Mouse (Mus musculus) forebrain, embryonic 16.5 days (tissue): Measurements from ENCODE around the gene Tns3. TPM values are rescaled to one million over a fixed set of nuclear protein-coding genes. Genes with fewer than 3 reads are reported as not detected.

ENCODE experiments used
- ATAC-seq: fragments of 200-750 bp; cut with Nextera tagmentation; 2 replicates; pipeline ENCODE4 v1.8.0; 2017; ENCODE audit warnings: mild to moderate bottlenecking, moderate library complexity
- H3K27ac ChIP-seq: fragments of 300-500 bp; sonication (generic); 2 replicates; pipeline ENCODE4 v1.5.1; 2014; ENCODE audit warnings: low read length, control low read depth
- H3K27me3 ChIP-seq: fragments of 300-500 bp; sonication (generic); replicated peaks from 2 replicates; pipeline ENCODE4 v1.6.1; 2014; ENCODE audit warnings: low read length; ENCODE audit not compliant: control insufficient read depth, insufficient read depth
- H3K36me3 ChIP-seq: fragments of 300-500 bp; sonication (generic); 2 replicates; pipeline ENCODE4 v1.6.1; 2014; ENCODE audit not compliant: control insufficient read depth, insufficient read depth
- H3K4me1 ChIP-seq: fragments of 300-500 bp; sonication (generic); replicated peaks from 2 replicates; pipeline ENCODE4 v1.6.1; 2014; ENCODE audit warnings: low read length; ENCODE audit not compliant: control insufficient read depth, insufficient read depth
- H3K4me2 ChIP-seq: fragments of 300-500 bp; sonication (generic); 2 replicates; pipeline ENCODE4 v1.6.1; 2014; ENCODE audit warnings: mild to moderate bottlenecking, low read length, control low read depth
- H3K4me3 ChIP-seq: fragments of 300-500 bp; sonication (generic); replicated peaks from 2 replicates; pipeline ENCODE4 v1.5.1; 2014; ENCODE audit warnings: mild to moderate bottlenecking, low read length, control low read depth
- H3K9ac ChIP-seq: fragments of 300-500 bp; sonication (generic); replicated peaks from 2 replicates; pipeline ENCODE4 v1.6.1; 2014; ENCODE audit warnings: low read depth, low read length, control low read depth
- H3K9me3 ChIP-seq: fragments of 300-500 bp; sonication (generic); 2 replicates; pipeline ENCODE4 v1.6.1; 2016; ENCODE audit warnings: low read length; ENCODE audit not compliant: control insufficient read depth
- WGBS: fragments of 180-500 bp; shearing (Covaris S2); extraction: QIAGEN DNeasy Blood & Tissue Kit; methylation state at CpG from one replicate; pipeline ENCODE4 v1.1.7; 2014; 5-methylcytosine and 5-hydroxymethylcytosine counted together
- polyA plus RNA-seq: library from polyadenylated mRNA; unstranded; fragments of >200 nt; fragmentation: Nextera tagmentation; extraction: Ambion mirVana; gene quantifications from 2 replicates; pipeline ENCODE4 v1.2.1, GENCODE M21; 2015

Tns3 gene
- polyA plus RNA-seq, 1 experiment from 2014 or later: 8.8 TPM

DNA sequence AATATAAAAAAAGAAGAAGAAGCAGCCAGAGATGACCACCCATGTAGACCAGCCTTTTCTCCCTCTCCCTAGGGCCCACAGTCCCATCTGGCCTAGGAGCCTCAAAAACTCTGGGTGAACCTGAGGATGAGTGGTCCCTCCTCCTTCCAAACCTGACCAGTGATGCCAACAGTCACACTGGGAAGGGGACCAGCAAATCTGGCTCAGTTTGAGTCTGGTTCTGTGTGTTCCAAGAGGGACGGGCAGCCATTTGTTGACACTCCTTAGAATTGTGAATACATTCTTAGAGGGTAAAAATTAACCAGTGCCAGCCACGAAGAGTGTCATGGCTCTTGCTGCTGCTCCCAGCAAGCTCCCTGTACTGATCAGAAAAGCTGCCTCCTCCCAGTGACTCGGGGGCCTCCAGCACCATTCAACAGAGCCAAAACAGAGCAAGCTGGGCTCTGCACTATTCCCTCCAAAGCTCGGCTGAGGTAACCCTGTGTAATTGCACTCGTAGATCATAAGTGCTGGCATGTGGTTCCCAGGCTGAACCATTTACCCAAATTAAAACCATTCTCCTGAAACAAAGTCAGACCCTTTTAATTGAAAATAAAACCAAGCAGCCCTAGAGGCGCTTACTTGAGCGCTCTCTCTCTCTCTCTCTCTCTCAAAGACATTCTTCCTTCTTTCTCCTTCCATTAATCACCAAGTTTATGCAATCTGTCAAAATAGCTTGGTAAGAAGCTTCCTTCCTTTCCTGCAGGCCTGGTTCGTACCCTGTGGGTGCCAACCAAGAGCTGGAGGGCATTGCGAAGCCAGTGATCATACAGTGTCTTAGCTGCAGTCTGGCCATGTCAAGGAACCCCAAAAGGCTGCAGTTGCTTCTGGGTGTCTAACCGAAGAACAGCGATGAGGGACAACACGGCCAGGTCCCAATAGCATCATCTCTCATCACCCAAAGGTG is 7.6 kb downstream of the Tns3 start:
- peak; percentile 66 for ATAC-seq
- Histone ChIP-seq H3K4me2 (no peak overlapping the region), H3K27me3 (no peaks in the 10 kb centered on the region), H3K27ac (no peak overlapping the region), H3K4me1 (peaks cover 17% of the 10 kb centered on the region), H3K36me3 (no peaks in the 10 kb centered on the region), H3K4me3 (no peak overlapping the region), H3K9ac (no peak overlapping the region), H3K9me3 (no peaks in the 10 kb centered on the region)
- WGBS: 53% methylated on average over 12 of the region's 12 CpGs

DNA sequence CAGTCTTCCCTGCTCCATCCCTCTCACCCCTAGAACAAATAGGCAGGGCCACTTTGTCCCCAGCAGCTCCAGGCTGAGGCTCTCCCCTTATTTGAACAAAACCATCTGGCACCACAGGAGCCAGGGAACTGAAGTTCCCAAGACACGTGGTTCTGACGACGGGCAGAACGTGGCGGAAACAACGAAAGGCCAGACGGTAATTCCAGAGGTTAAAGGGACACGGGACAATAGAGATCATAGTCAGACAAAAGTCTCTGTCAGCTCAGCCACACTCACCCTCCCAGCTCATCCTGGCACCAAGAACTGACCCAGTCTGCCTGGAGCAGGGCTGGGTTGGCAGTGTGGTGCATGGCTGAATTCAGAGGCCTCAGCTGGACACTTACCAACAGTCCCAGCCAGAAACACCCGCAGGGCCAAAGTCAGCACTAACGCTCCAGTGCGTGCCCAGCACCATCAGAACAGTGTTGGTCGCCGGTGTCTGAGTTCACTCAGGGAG is 10.5 kb downstream of the Tns3 start:
- 0 out of 2 replicates have a peak, but pooled peaks have one; percentile 32 for ATAC-seq
- H3K27ac ChIP-seq: no peak overlapping the region
- WGBS: 57% methylated on average over 13 of the region's 13 CpGs

GRCm38 (mm10) chr11:8652792-8653645 is 11.3 kb downstream of the Tns3 start:
- Histone ChIP-seq H3K36me3 (no peaks in the 10 kb centered on the region), H3K9ac (no peak overlapping the region), H3K4me1 (peaks cover 17% of the 10 kb centered on the region), H3K4me3 (no peak overlapping the region), H3K4me2 (no peak overlapping the region), H3K9me3 (no peaks in the 10 kb centered on the region), H3K27me3 (no peaks in the 10 kb centered on the region), H3K27ac (no peak overlapping the region)
- ATAC-seq: no peak
- 34% methylated on average over 10 of the region's 10 CpGs for WGBS

More for the DNA sequence above, 10.5 kb downstream of the Tns3 start:
- Histone ChIP-seq H3K36me3 (no peaks in the 10 kb centered on the region), H3K9me3 (no peaks in the 10 kb centered on the region), H3K9ac (no peak overlapping the region), H3K4me1 (peaks cover 15% of the 10 kb centered on the region), H3K4me3 (no peak overlapping the region), H3K4me2 (no peak overlapping the region), H3K27me3 (no peaks in the 10 kb centered on the region)

- no peak overlapping the region for H3K9ac ChIP-seq
- H3K4me2 ChIP-seq: no peak overlapping the region
- no peak overlapping the region for H3K4me3 ChIP-seq
- H3K9me3 ChIP-seq: no peaks in the 10 kb centered on the region
- no peaks in the 10 kb centered on the region for H3K36me3 ChIP-seq
- 67% methylated on average over 10 of the region's 10 CpGs for WGBS
- no peaks in the 10 kb centered on the region for H3K27me3 ChIP-seq
- ATAC-seq: no peak
- H3K27ac ChIP-seq: no peak overlapping the region
- peaks cover 17% of the 10 kb centered on the region for H3K4me1 ChIP-seq
Measured at GRCm38 (mm10) chr11:8652116-8652714, 12.1 kb downstream of the Tns3 start.

DNA sequence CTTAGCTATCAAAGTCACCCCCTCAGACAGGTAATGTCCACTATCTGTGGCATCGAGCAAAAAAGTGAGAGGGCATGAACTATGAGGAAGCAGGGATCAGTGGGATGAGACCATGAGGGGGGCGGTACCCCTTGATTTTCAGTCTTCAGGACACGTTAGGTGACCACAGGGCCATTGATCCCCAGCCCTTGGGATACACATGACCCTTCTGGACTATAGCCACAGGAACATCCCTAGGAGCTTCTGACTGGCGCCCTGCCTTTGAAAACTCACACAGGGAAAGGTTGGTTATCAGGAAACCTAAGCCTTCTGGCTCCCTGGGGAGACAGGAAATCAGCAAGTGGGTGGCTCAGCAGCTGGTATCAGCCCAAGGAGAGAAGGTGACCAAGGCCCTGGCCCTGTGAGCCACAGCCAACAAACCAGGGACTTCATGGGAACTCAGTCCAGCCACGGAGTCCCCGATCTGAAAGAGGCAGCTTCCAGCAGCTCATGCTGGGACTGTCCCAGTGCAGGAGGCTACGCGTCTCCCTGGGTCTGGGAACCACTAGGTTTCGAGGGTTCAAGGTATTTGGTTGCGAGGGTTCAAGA is 12.8 kb downstream of the Tns3 start:
- Histone ChIP-seq H3K4me2 (no peak overlapping the region), H3K4me1 (peaks cover 14% of the 10 kb centered on the region), H3K4me3 (no peak overlapping the region), H3K36me3 (no peaks in the 10 kb centered on the region), H3K27me3 (no peaks in the 10 kb centered on the region), H3K9me3 (no peaks in the 10 kb centered on the region), H3K9ac (no peak overlapping the region), H3K27ac (no peak overlapping the region)
- ATAC-seq: no peak
- 92% methylated on average over 10 of the region's 10 CpGs for WGBS

DNA sequence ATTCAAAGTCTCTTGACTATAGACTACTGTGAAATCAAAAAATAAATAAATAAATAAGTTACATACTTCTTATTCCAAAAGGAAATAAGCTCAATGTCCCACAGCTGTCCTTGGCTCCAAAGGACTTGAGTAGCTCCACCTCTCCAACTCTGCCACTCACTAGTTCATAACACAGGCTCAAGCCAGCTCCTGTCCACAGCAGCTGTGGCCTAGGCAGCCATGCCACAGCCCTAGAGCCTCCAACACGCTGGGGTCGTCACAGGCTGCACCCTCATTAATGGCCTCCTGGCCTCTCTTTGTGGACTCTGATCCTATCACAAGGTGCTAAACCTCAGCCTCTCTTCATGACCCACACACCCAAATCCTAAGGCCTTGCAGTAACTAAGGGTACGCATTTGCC is 18.7 kb downstream of the Tns3 start:
- Histone ChIP-seq H3K4me3 (no peak overlapping the region), H3K36me3 (no peaks in the 10 kb centered on the region), H3K9ac (no peak overlapping the region), H3K27me3 (no peaks in the 10 kb centered on the region), H3K4me2 (no peak overlapping the region), H3K27ac (no peak overlapping the region), H3K9me3 (no peaks in the 10 kb centered on the region), H3K4me1 (0 out of 2 replicates have a peak, but pooled peaks cover 2% of the 10 kb centered on the region)
- ATAC-seq: no peak
- WGBS: 93% methylated on average over 3 of the region's 3 CpGs

GRCm38 (mm10) chr11:8644272-8644671 is 20.1 kb downstream of the Tns3 start:
- no peak overlapping the region for H3K27ac ChIP-seq
- no peak for ATAC-seq
- no peaks in the 10 kb centered on the region for H3K9me3 ChIP-seq
- no peak overlapping the region for H3K9ac ChIP-seq
- no peaks in the 10 kb centered on the region for H3K36me3 ChIP-seq
- H3K4me2 ChIP-seq: no peak overlapping the region
- H3K27me3 ChIP-seq: no peaks in the 10 kb centered on the region
- 0 out of 2 replicates have a peak, but pooled peaks cover 2% of the 10 kb centered on the region for H3K4me1 ChIP-seq
- 98% methylated on average over 2 of the region's 2 CpGs for WGBS
- no peak overlapping the region for H3K4me3 ChIP-seq

- no peak overlapping the region for H3K4me3 ChIP-seq
- H3K4me1 ChIP-seq: no peaks in the 10 kb centered on the region
- no peaks in the 10 kb centered on the region for H3K27me3 ChIP-seq
- H3K9me3 ChIP-seq: no peaks in the 10 kb centered on the region
- H3K27ac ChIP-seq: no peak overlapping the region
- 35% methylated on average over 10 of the region's 10 CpGs for WGBS
- no peak for ATAC-seq
- no peak overlapping the region for H3K4me2 ChIP-seq
- no peaks in the 10 kb centered on the region for H3K36me3 ChIP-seq
- no peak overlapping the region for H3K9ac ChIP-seq
Measured at GRCm38 (mm10) chr11:8641634-8642277, 22.6 kb downstream of the Tns3 start.
